Mouse (Mus musculus) myocyte (in vitro differentiated cells): ENCODE measurements around the gene Rapgef4. TPM values are rescaled to one million over a fixed set of nuclear protein-coding genes. Genes with fewer than 3 reads are reported as not detected.

Source experiments
- H3K27me3 ChIP-seq: one replicate; pipeline ENCODE4 v1.6.1; 2011; ENCODE audit not compliant: control insufficient read depth, insufficient read depth, insufficient read length
- H3K36me3 ChIP-seq: one replicate; pipeline ENCODE4 v1.6.1; 2011; ENCODE audit not compliant: control insufficient read depth, insufficient read depth
- H3K4me2 ChIP-seq: one replicate; pipeline ENCODE4 v1.6.1; 2011; ENCODE audit warnings: low read depth, control low read depth
- H3K4me3 ChIP-seq: one replicate; pipeline ENCODE4 v1.5.1; 2011; ENCODE audit warnings: mild to moderate bottlenecking, control low read depth, moderate library complexity
- H3K79me2 ChIP-seq: one replicate; pipeline ENCODE4 v1.6.1; 2011; ENCODE audit not compliant: control insufficient read depth, insufficient read depth
- H3ac ChIP-seq: one replicate; pipeline ENCODE4 v1.6.1; 2011; ENCODE audit not compliant: control insufficient read depth, insufficient read length
- CEBPB ChIP-seq: IDR thresholded peaks from 2 replicates; pipeline ENCODE4 v1.6.1; 2011; ENCODE audit warnings: mild to moderate bottlenecking, moderate library complexity; ENCODE audit not compliant: poor library complexity, insufficient read depth, severe bottlenecking
- E2F4 ChIP-seq: IDR thresholded peaks from one replicate; pipeline ENCODE4 v1.6.1; 2011; ENCODE audit warnings: mild to moderate bottlenecking, control low read depth, moderate library complexity; ENCODE audit not compliant: insufficient read depth
- MAX ChIP-seq: IDR thresholded peaks from one replicate; pipeline ENCODE4 v1.6.1; 2011; ENCODE audit warnings: low read depth, mild to moderate bottlenecking, control low read depth
- MYOD1 ChIP-seq, 3 experiments: IDR thresholded peaks; one replicate each; pipeline ENCODE4 v1.6.1; 2011; ENCODE audit warnings: control low read depth in 2 of 3, low read depth in 2 of 3, mild to moderate bottlenecking in 2 of 3, moderate library complexity in 1 of 3; ENCODE audit not compliant: insufficient read length in 2 of 3, control insufficient read depth in 1 of 3
- MYOG ChIP-seq, 3 experiments: IDR thresholded peaks; one replicate each; pipeline ENCODE4 v1.6.1; 2011; ENCODE audit warnings: control low read depth in 2 of 3, low read depth in 2 of 3, mild to moderate bottlenecking in 2 of 3; ENCODE audit not compliant: insufficient read length in 2 of 3, control insufficient read depth in 1 of 3, insufficient read depth in 1 of 3
- POLR2A ChIP-seq: IDR thresholded peaks from one replicate; pipeline ENCODE4 v1.6.1; 2011; ENCODE audit warnings: low read depth, mild to moderate bottlenecking, control low read depth, moderate library complexity; ENCODE audit not compliant: insufficient read length
- POLR2AphosphoS2 ChIP-seq: IDR thresholded peaks from one replicate; pipeline ENCODE4 v1.6.1; 2011; ENCODE audit warnings: low read depth, control low read depth; ENCODE audit not compliant: insufficient read length
- REST ChIP-seq: IDR thresholded peaks from one replicate; pipeline ENCODE4 v1.6.1; 2011; ENCODE audit warnings: mild to moderate bottlenecking, control low read depth, moderate library complexity; ENCODE audit not compliant: insufficient read depth, insufficient read length
- SRF ChIP-seq: IDR thresholded peaks from one replicate; pipeline ENCODE4 v1.6.1; 2011; ENCODE audit warnings: low read depth; ENCODE audit not compliant: control insufficient read depth, insufficient read length
- TCF12 ChIP-seq: IDR thresholded peaks from one replicate; pipeline ENCODE4 v1.6.1; 2011; ENCODE audit warnings: mild to moderate bottlenecking, control low read depth; ENCODE audit not compliant: poor library complexity, insufficient read depth, severe bottlenecking
- TCF3 ChIP-seq: IDR thresholded peaks from one replicate; pipeline ENCODE4 v1.6.1; 2011; ENCODE audit warnings: low read depth, control low read depth; ENCODE audit not compliant: insufficient read length
- USF1 ChIP-seq: IDR thresholded peaks from one replicate; pipeline ENCODE4 v1.6.1; 2011; ENCODE audit warnings: low read depth, mild to moderate bottlenecking, control low read depth, moderate library complexity
- polyA plus RNA-seq: library from polyadenylated mRNA; unstranded; fragments of >200 nt; fragmentation: generic; extraction: Trizol; gene quantifications from one replicate; pipeline ENCODE4 v1.2.1, GENCODE M21; 2012; ENCODE audit warnings: missing spikeins

Gene Rapgef4
- polyA plus RNA-seq, 1 experiment: 0.28 TPM

GRCm38 (mm10) chr2:72129612-72130311 lies 148.7 kb downstream of the Rapgef4 start:
- Histone ChIP-seq H3K4me2 (no peak overlapping the region), H3K27me3 (no peaks in the 10 kb centered on the region), H3K36me3 (no peaks in the 10 kb centered on the region), H3K4me3 (no peak overlapping the region), H3K79me2 (no peaks in the 10 kb centered on the region), H3ac (no peak overlapping the region)
- TF ChIP-seq TCF12 (no peak), TCF3 (no peak), USF1 (no peak), SRF (no peak), POLR2A (no peak), MYOG (IDR thresholded peaks at IDR 0.05; ENCODE audit: control insufficient read depth in 1 of 3, insufficient read depth in 1 of 3, insufficient read length in 2 of 3, low read depth in 2 of 3) (no peak), REST (no peak), CEBPB (no peak)

GRCm38 (mm10) chr2:72132222-72132621 lies 151.2 kb downstream of the Rapgef4 start:
- no peaks in the 10 kb centered on the region for H3K36me3 ChIP-seq
- H3K79me2 ChIP-seq: no peaks in the 10 kb centered on the region
- no peak overlapping the region for H3ac ChIP-seq
- TF ChIP-seq MYOD1 (IDR thresholded peaks at IDR 0.05; ENCODE audit: control insufficient read depth in 1 of 3, insufficient read length in 2 of 3, low read depth in 2 of 3): no peak
- no peak for TF ChIP-seq SRF
- TF ChIP-seq TCF12: no peak
- TF ChIP-seq REST: no peak
- no peak for TF ChIP-seq POLR2AphosphoS2
- TF ChIP-seq CEBPB: no peak
- no peak for TF ChIP-seq MYOG (IDR thresholded peaks at IDR 0.05; ENCODE audit: control insufficient read depth in 1 of 3, insufficient read depth in 1 of 3, insufficient read length in 2 of 3, low read depth in 2 of 3)
- no peak for TF ChIP-seq POLR2A
- TF ChIP-seq E2F4: no peak
- TF ChIP-seq USF1: no peak
- no peak for TF ChIP-seq MAX
- no peak for TF ChIP-seq TCF3
- no peak overlapping the region for H3K4me2 ChIP-seq
- H3K27me3 ChIP-seq: no peaks in the 10 kb centered on the region
- H3K4me3 ChIP-seq: no peak overlapping the region

GRCm38 (mm10) chr2:72136045-72136444 lies 155.0 kb downstream of the Rapgef4 start:
- Histone ChIP-seq H3K4me2 (no peak overlapping the region), H3K27me3 (no peaks in the 10 kb centered on the region), H3K4me3 (no peak overlapping the region), H3ac (no peak overlapping the region), H3K36me3 (no peaks in the 10 kb centered on the region), H3K79me2 (no peaks in the 10 kb centered on the region)
- TF ChIP-seq POLR2AphosphoS2 (no peak), MYOG (IDR thresholded peaks at IDR 0.05; ENCODE audit: control insufficient read depth in 1 of 3, insufficient read depth in 1 of 3, insufficient read length in 2 of 3, low read depth in 2 of 3) (no peak), TCF12 (no peak), CEBPB (no peak), TCF3 (no peak), SRF (no peak), E2F4 (no peak), MAX (no peak), POLR2A (no peak), REST (no peak), MYOD1 (IDR thresholded peaks at IDR 0.05; ENCODE audit: control insufficient read depth in 1 of 3, insufficient read length in 2 of 3, low read depth in 2 of 3) (no peak), USF1 (no peak)

- Histone ChIP-seq H3K79me2 (no peaks in the 10 kb centered on the region), H3K36me3 (no peaks in the 10 kb centered on the region), H3K4me3 (no peak overlapping the region), H3K4me2 (no peak overlapping the region), H3ac (no peak overlapping the region), H3K27me3 (no peaks in the 10 kb centered on the region)
- TF ChIP-seq SRF (no peak), REST (no peak), MAX (no peak), MYOG (IDR thresholded peaks at IDR 0.05; ENCODE audit: control insufficient read depth in 1 of 3, insufficient read depth in 1 of 3, insufficient read length in 2 of 3, low read depth in 2 of 3) (no peak), POLR2A (no peak), MYOD1 (IDR thresholded peaks at IDR 0.05; ENCODE audit: control insufficient read depth in 1 of 3, insufficient read length in 2 of 3, low read depth in 2 of 3) (no peak), CEBPB (no peak), TCF12 (no peak), E2F4 (no peak), POLR2AphosphoS2 (no peak)
Measured at GRCm38 (mm10) chr2:72136486-72137264, 155.6 kb downstream of the Rapgef4 start.
